Mouse (Mus musculus) kidney, adult 11 months (tissue): ENCODE measurements at regions not wholly inside any gene's neighbourhood (a gene's known extent, or its start where the extent isn't known, plus 50 kb on each side); places are given as distances from the start of the nearest gene placed in this dataset.

Experiments
- DNase-seq: peaks from one replicate; pipeline ENCODE4 v3.0.0; 2022

GRCm38 (mm10) chr15:64622591-64622990 lies 194.9 kb upstream of the Gm21798 start:
- DNase-seq, result no peak

GRCm38 (mm10) chr15:64626359-64626758 lies 191.1 kb upstream of the Gm21798 start:
- DNase-seq, result no peak

- peak; percentile 29 for DNase-seq
Measured at GRCm38 (mm10) chr15:64627258-64627657, 190.2 kb upstream of the Gm21798 start.
